Mouse (Mus musculus) midbrain, embryonic 12.5 days (tissue): ENCODE results near the gene Susd3. TPM values are rescaled to one million over a fixed set of nuclear protein-coding genes. Genes with fewer than 3 reads are reported as not detected.
A peak's percentile ranks its signal among the peaks of the same experiment; 100 is the strongest.

Experiments
- ATAC-seq: fragments of 200-750 bp; cut with Nextera tagmentation; 2 replicates; pipeline ENCODE4 v1.8.0; 2017; ENCODE audit warnings: low read depth, moderate TSS enrichment, moderate library complexity; ENCODE audit not compliant: low FRiP score
- H3K27ac ChIP-seq: fragments of 300-500 bp; sonication (generic); replicated peaks from 2 replicates; pipeline ENCODE4 v1.5.1; 2016; ENCODE audit warnings: mild to moderate bottlenecking
- H3K27me3 ChIP-seq: fragments of 300-500 bp; sonication (generic); 2 replicates; pipeline ENCODE4 v1.6.1; 2016; ENCODE audit warnings: mild to moderate bottlenecking
- H3K36me3 ChIP-seq: fragments of 300-500 bp; sonication (generic); 2 replicates; pipeline ENCODE4 v1.6.1; 2016
- H3K4me1 ChIP-seq: fragments of 300-500 bp; sonication (generic); 2 replicates; pipeline ENCODE4 v1.6.1; 2016
- H3K4me2 ChIP-seq: fragments of 300-500 bp; sonication (generic); replicated peaks from 2 replicates; pipeline ENCODE4 v1.6.1; 2016; ENCODE audit warnings: mild to moderate bottlenecking, moderate library complexity
- H3K4me3 ChIP-seq: fragments of 300-500 bp; sonication (generic); 2 replicates; pipeline ENCODE4 v1.5.1; 2016; ENCODE audit warnings: mild to moderate bottlenecking
- H3K9ac ChIP-seq: fragments of 300-500 bp; sonication (generic); replicated peaks from 2 replicates; pipeline ENCODE4 v1.6.1; 2016; ENCODE audit warnings: mild to moderate bottlenecking, moderate library complexity
- H3K9me3 ChIP-seq: fragments of 300-500 bp; sonication (generic); 2 replicates; pipeline ENCODE4 v1.6.1; 2016; ENCODE audit warnings: mild to moderate bottlenecking
- WGBS: fragments of 180-500 bp; shearing (Covaris S2); methylation state at CpG from one replicate; pipeline ENCODE4 v1.1.7; 2016; 5-methylcytosine and 5-hydroxymethylcytosine counted together
- polyA plus RNA-seq: library from polyadenylated mRNA; unstranded; fragments of >200 nt; fragmentation: Nextera tagmentation; extraction: Ambion mirVana; gene quantifications from 2 replicates; pipeline ENCODE4 v1.2.1, GENCODE M21; 2016

Gene Susd3
- polyA plus RNA-seq = 0.70 and 0.86 TPM in 2 replicates

GRCm38 (mm10) chr13:49248467-49248862 lies at the start of gene Susd3:
Susd3 (minus strand) TSS chr13:49248706.
- Histone ChIP-seq H3K27ac (no peak within 1 kb of the TSS), H3K36me3 (no peaks in the 10 kb centered on the region), H3K4me2 (peak within 1 kb of the TSS; percentile 59), H3K9ac (no peak within 1 kb of the TSS), H3K9me3 (no peaks in the 10 kb centered on the region), H3K27me3 (peaks cover 50% of the 10 kb centered on the region), H3K4me3 (peak within 1 kb of the TSS; percentile 38), H3K4me1 (peaks cover 10% of the 10 kb centered on the region)
- no peak for ATAC-seq
- WGBS = 24% methylated on average over 7 of the region's 8 CpGs

GRCm38 (mm10) chr13:49296270-49296669 lies 47.8 kb upstream of the Susd3 start:
- Histone ChIP-seq H3K27me3 (no peaks in the 10 kb centered on the region), H3K36me3 (0 out of 2 replicates have a peak, but pooled peaks cover 4% of the 10 kb centered on the region), H3K27ac (no peak overlapping the region), H3K4me3 (no peak overlapping the region), H3K4me1 (no peaks in the 10 kb centered on the region), H3K4me2 (no peak overlapping the region), H3K9me3 (no peaks in the 10 kb centered on the region), H3K9ac (no peak overlapping the region)
- WGBS = 83% methylated on average over 7 of the region's 7 CpGs
- ATAC-seq = no peak

- Histone ChIP-seq H3K9me3 (no peaks in the 10 kb centered on the region), H3K27ac (no peak overlapping the region), H3K4me1 (no peaks in the 10 kb centered on the region), H3K27me3 (no peaks in the 10 kb centered on the region), H3K9ac (no peak overlapping the region), H3K4me2 (no peak overlapping the region), H3K4me3 (no peak overlapping the region), H3K36me3 (0 out of 2 replicates have a peak, but pooled peaks cover 4% of the 10 kb centered on the region)
- WGBS = 85% methylated on average over 9 of the region's 9 CpGs
- no peak for ATAC-seq
Observed at GRCm38 (mm10) chr13:49294108-49294507, 45.6 kb upstream of the Susd3 start.

- Histone ChIP-seq H3K27ac (no peak overlapping the region), H3K4me3 (no peak overlapping the region), H3K27me3 (no peaks in the 10 kb centered on the region), H3K36me3 (0 out of 2 replicates have a peak, but pooled peaks cover 4% of the 10 kb centered on the region), H3K9ac (no peak overlapping the region), H3K4me1 (no peaks in the 10 kb centered on the region), H3K9me3 (no peaks in the 10 kb centered on the region), H3K4me2 (no peak overlapping the region)
- no peak for ATAC-seq
- WGBS = 94% methylated on average over 6 of the region's 6 CpGs
Observed at GRCm38 (mm10) chr13:49291949-49292348, 43.4 kb upstream of the Susd3 start.

GRCm38 (mm10) chr13:49291398-49291797 lies 42.9 kb upstream of the Susd3 start:
- no peak overlapping the region for H3K9ac ChIP-seq
- no peak overlapping the region for H3K27ac ChIP-seq
- no peaks in the 10 kb centered on the region for H3K9me3 ChIP-seq
- H3K27me3 ChIP-seq = no peaks in the 10 kb centered on the region
- no peaks in the 10 kb centered on the region for H3K4me1 ChIP-seq
- no peak overlapping the region for H3K4me3 ChIP-seq
- H3K4me2 ChIP-seq = no peak overlapping the region
- WGBS = 55% methylated on average over 1 of the region's 1 CpGs
- no peak for ATAC-seq
- 0 out of 2 replicates have a peak, but pooled peaks cover 4% of the 10 kb centered on the region for H3K36me3 ChIP-seq

GRCm38 (mm10) chr13:49287224-49287623 lies 38.7 kb upstream of the Susd3 start:
- H3K27me3 ChIP-seq = no peaks in the 10 kb centered on the region
- 91% methylated on average over 6 of the region's 6 CpGs for WGBS
- ATAC-seq = no peak

GRCm38 (mm10) chr13:49286750-49287149 lies 38.2 kb upstream of the Susd3 start:
- H3K27me3 ChIP-seq = no peaks in the 10 kb centered on the region
- no peak overlapping the region for H3K27ac ChIP-seq
- H3K36me3 ChIP-seq = 0 out of 2 replicates have a peak, but pooled peaks cover 4% of the 10 kb centered on the region
- no peak overlapping the region for H3K9ac ChIP-seq
- no peaks in the 10 kb centered on the region for H3K4me1 ChIP-seq
- no peak overlapping the region for H3K4me2 ChIP-seq
- no peak overlapping the region for H3K4me3 ChIP-seq
- no peaks in the 10 kb centered on the region for H3K9me3 ChIP-seq
- ATAC-seq = no peak
- 82% methylated on average over 3 of the region's 3 CpGs for WGBS

More at GRCm38 (mm10) chr13:49287224-49287623, 38.7 kb upstream of the Susd3 start:
- no peak overlapping the region for H3K4me3 ChIP-seq
- H3K4me1 ChIP-seq = no peaks in the 10 kb centered on the region
- 0 out of 2 replicates have a peak, but pooled peaks cover 4% of the 10 kb centered on the region for H3K36me3 ChIP-seq
- no peak overlapping the region for H3K4me2 ChIP-seq
- no peak overlapping the region for H3K9ac ChIP-seq
- no peak overlapping the region for H3K27ac ChIP-seq
- no peaks in the 10 kb centered on the region for H3K9me3 ChIP-seq

GRCm38 (mm10) chr13:49283686-49284085 lies 35.2 kb upstream of the Susd3 start:
- Histone ChIP-seq H3K27ac (no peak overlapping the region), H3K9me3 (0 out of 2 replicates have a peak, but pooled peaks cover 7% of the 10 kb centered on the region), H3K36me3 (peaks cover 8% of the 10 kb centered on the region), H3K9ac (no peak overlapping the region), H3K4me3 (no peak overlapping the region), H3K27me3 (no peaks in the 10 kb centered on the region), H3K4me1 (no peaks in the 10 kb centered on the region), H3K4me2 (no peak overlapping the region)
- no peak for ATAC-seq
- WGBS = 82% methylated on average over 9 of the region's 9 CpGs

GRCm38 (mm10) chr13:49282168-49282567 lies 33.7 kb upstream of the Susd3 start:
- Histone ChIP-seq H3K4me1 (no peaks in the 10 kb centered on the region), H3K36me3 (peaks cover 8% of the 10 kb centered on the region), H3K27me3 (no peaks in the 10 kb centered on the region), H3K4me2 (no peak overlapping the region), H3K9ac (no peak overlapping the region), H3K27ac (no peak overlapping the region), H3K4me3 (no peak overlapping the region), H3K9me3 (0 out of 2 replicates have a peak, but pooled peaks cover 7% of the 10 kb centered on the region)
- no peak for ATAC-seq
- 70% methylated on average over 2 of the region's 2 CpGs for WGBS

GRCm38 (mm10) chr13:49271831-49272765 lies 23.6 kb upstream of the Susd3 start:
- no peaks in the 10 kb centered on the region for H3K9me3 ChIP-seq
- no peaks in the 10 kb centered on the region for H3K36me3 ChIP-seq
- H3K27me3 ChIP-seq = no peaks in the 10 kb centered on the region
- no peaks in the 10 kb centered on the region for H3K4me1 ChIP-seq
- H3K4me3 ChIP-seq = no peak overlapping the region
- no peak overlapping the region for H3K4me2 ChIP-seq
- H3K27ac ChIP-seq = no peak overlapping the region
- WGBS = 74% methylated on average over 5 of the region's 5 CpGs
- ATAC-seq = no peak
- H3K9ac ChIP-seq = no peak overlapping the region

- H3K4me2 ChIP-seq = no peak overlapping the region
- no peak overlapping the region for H3K27ac ChIP-seq
- no peaks in the 10 kb centered on the region for H3K9me3 ChIP-seq
- WGBS = 92% methylated on average over 8 of the region's 8 CpGs
- no peak for ATAC-seq
- no peaks in the 10 kb centered on the region for H3K36me3 ChIP-seq
- H3K4me3 ChIP-seq = no peak overlapping the region
- H3K27me3 ChIP-seq = no peaks in the 10 kb centered on the region
- H3K9ac ChIP-seq = no peak overlapping the region
- H3K4me1 ChIP-seq = no peaks in the 10 kb centered on the region
Observed at GRCm38 (mm10) chr13:49270500-49270899, 22.0 kb upstream of the Susd3 start.

GRCm38 (mm10) chr13:49267645-49268044 lies 19.1 kb upstream of the Susd3 start:
- Histone ChIP-seq H3K4me1 (no peaks in the 10 kb centered on the region), H3K4me2 (no peak overlapping the region), H3K4me3 (no peak overlapping the region), H3K36me3 (peaks cover 3% of the 10 kb centered on the region; the same call in 1 of the 2 replicates), H3K27ac (no peak overlapping the region), H3K9ac (no peak overlapping the region), H3K27me3 (no peaks in the 10 kb centered on the region), H3K9me3 (no peaks in the 10 kb centered on the region)
- WGBS = 76% methylated on average over 2 of the region's 2 CpGs
- no peak for ATAC-seq
